15 mouse cellular contexts compared by ENCODE assay signal in genomic region chr8:119712226-119712625, GRCm38 (mm10). TPM values are rescaled to one million over a fixed set of nuclear protein-coding genes. Genes with fewer than 3 reads are reported as not detected.
A peak's percentile ranks its signal among the peaks of the same experiment; 100 is the strongest.
DNase-seq lines count a peak whose midpoint lies in the region; ATAC-seq and TF ChIP-seq lines count a peak whose summit lies in the region.
"Had no signal": no experiment of that assay in that cellular context is flagged by ENCODE, and none has a peak within 500 bp of the region (broad histone marks: within the 10 kb centered on the region; RNA-seq: fewer than 3 reads in every experiment).

No protein-coding gene starts in this region.

- no peaks in the 10 kb centered on the region for H3K36me3 ChIP-seq in stomach, postnatal 0 days (ENCODE audit: control insufficient read depth, insufficient read depth, low read length)
- H3K36me3 ChIP-seq in midbrain, embryonic 10.5 days: no peaks in the 10 kb centered on the region
- H3K36me3 ChIP-seq: hindbrain, embryonic 12.5 days had no signal

- no peaks in the 10 kb centered on the region for H3K27me3 ChIP-seq in stomach, postnatal 0 days (ENCODE audit: control insufficient read depth, insufficient read depth, low read length)
- peaks cover 7% of the 10 kb centered on the region; the same call in 1 of the 2 replicates for H3K27me3 ChIP-seq in midbrain, embryonic 10.5 days (ENCODE audit: low read depth, poor library complexity, severe bottlenecking)

- H3K27ac ChIP-seq in stomach, postnatal 0 days (replicated peaks): peak overlapping the region; percentile 45; the same call in 1 of the 2 replicates
- no peak overlapping the region for H3K27ac ChIP-seq in midbrain, embryonic 10.5 days (replicated peaks)
- H3K27ac ChIP-seq: hindbrain, embryonic 12.5 days had no signal

- TF ChIP-seq EP300 in stomach, postnatal 0 days (optimal IDR thresholded peaks at IDR 0.05): no peak

- no peak for ATAC-seq in stomach, postnatal 0 days (ENCODE audit: low FRiP score, low TSS enrichment)

- TF ChIP-seq CTCF in stomach, postnatal 0 days (IDR thresholded peaks at IDR 0.05; ENCODE audit: low read depth): no peak

- peaks cover 6% of the 10 kb centered on the region; the same call in 1 of the 2 replicates for H3K4me1 ChIP-seq in stomach, postnatal 0 days (replicated peaks; ENCODE audit: control insufficient read depth, insufficient read depth)
- peaks cover 29% of the 10 kb centered on the region for H3K4me1 ChIP-seq in midbrain, embryonic 10.5 days

- no peaks in the 10 kb centered on the region for H3K9me3 ChIP-seq in stomach, postnatal 0 days (ENCODE audit: control insufficient read depth, low read length)
- no peaks in the 10 kb centered on the region for H3K9me3 ChIP-seq in midbrain, embryonic 10.5 days (replicated peaks)
- H3K9me3 ChIP-seq: hindbrain, embryonic 12.5 days had no signal

- 55% methylated on average over 6 of the region's 6 CpGs for WGBS in stomach, postnatal 0 days
- WGBS in midbrain, embryonic 10.5 days: 82% methylated on average over 6 of the region's 6 CpGs

- H3K4me3 ChIP-seq in stomach, postnatal 0 days (ENCODE audit: low read depth, low read length): no peak overlapping the region
- no peak overlapping the region for H3K4me3 ChIP-seq in midbrain, embryonic 10.5 days
- H3K4me3 ChIP-seq: erythroblast, embryonic 14.5 days; hindbrain, embryonic 12.5 days had no signal

- H3K9ac ChIP-seq in stomach, postnatal 0 days (ENCODE audit: low read length): no peak overlapping the region
- H3K9ac ChIP-seq: hindbrain, embryonic 12.5 days had no signal

- peak; percentile 42 to 70 for DNase-seq in adrenal gland, adult (ENCODE audit: inconsistent age in 2 of 2, low spot score in 1 of 2)
- DNase-seq in adrenal gland, postnatal 4 days (ENCODE audit: low spot score in 2 of 2): no peak
- DNase-seq in urinary bladder, postnatal 25 days (ENCODE audit: low spot score): peak; percentile 52
- no peak for DNase-seq in urinary bladder, adult 2 months (ENCODE audit: low spot score)
- DNase-seq in lung, postnatal 14 days: peak; percentile 55
- peak; percentile 50 for DNase-seq in stomach, postnatal 0 days (ENCODE audit: low spot score)
- no peak for DNase-seq in thymus, postnatal 0 days (ENCODE audit: low spot score)
- DNase-seq in midbrain, embryonic 10.5 days (ENCODE audit: low spot score): no peak
- DNase-seq: cerebellum, postnatal 25 days; gastrocnemius, postnatal 36 days; kidney, adult 18-20 months; layer of hippocampus, adult 9-11 months had no signal

- H3K4me2 ChIP-seq in stomach, postnatal 0 days (replicated peaks; ENCODE audit: low read depth): no peak overlapping the region
- H3K4me2 ChIP-seq: hindbrain, embryonic 12.5 days had no signal

RNA-seq across cellular contexts. Expression of gene Atp2c2, which starts 12.4 kb away (rescaled TPM):
- under 1 TPM; 0.42 to 0.48 TPM for total RNA-seq in adrenal gland, postnatal 4 days (2021)
- polyA plus RNA-seq in urinary bladder, adult 2 months (2012; rRNA removed): 2.2 and 2.3 TPM in 2 replicates
- 7.7 and 8.8 TPM in 2 replicates for polyA plus RNA-seq in stomach, postnatal 0 days (2015; fragmentation: Nextera tagmentation; extraction: Ambion mirVana)
- 0.27 and 0.29 TPM in 2 replicates for polyA plus RNA-seq in thymus, postnatal 0 days (2015; fragmentation: Nextera tagmentation; extraction: Ambion mirVana)
- polyA plus RNA-seq in midbrain, embryonic 10.5 days (2016; fragmentation: Nextera tagmentation; extraction: Ambion mirVana): 1.2 and 1.6 TPM in 2 replicates
- polyA plus RNA-seq: erythroblast, embryonic 14.5 days had no signal

RNA-seq across cellular contexts. Expression of gene Wfdc1, which starts 46.1 kb away (rescaled TPM):
- total RNA-seq in adrenal gland, postnatal 4 days (2021): 10 to 100 TPM; 19.7 to 26.9 TPM
- 147 and 168 TPM in 2 replicates for polyA plus RNA-seq in urinary bladder, adult 2 months (2012; rRNA removed)
- 58.0 and 61.0 TPM in 2 replicates for polyA plus RNA-seq in stomach, postnatal 0 days (2015; fragmentation: Nextera tagmentation; extraction: Ambion mirVana)
- 0.91 and 0.99 TPM in 2 replicates for polyA plus RNA-seq in thymus, postnatal 0 days (2015; fragmentation: Nextera tagmentation; extraction: Ambion mirVana)
- 20.5 and 32.9 TPM in 2 replicates for polyA plus RNA-seq in midbrain, embryonic 10.5 days (2016; fragmentation: Nextera tagmentation; extraction: Ambion mirVana)
- polyA plus RNA-seq: erythroblast, embryonic 14.5 days; limb, embryonic 11.5 days had no signal

Comparison
In these comparisons a context has a peak if more than half of its experiments do, and no peak if none do; other contexts are left out.
1. DNase-seq: peak in adrenal gland, adult (2 of 2), urinary bladder, postnatal 25 days (single experiment), lung, postnatal 14 days (single experiment) and stomach, postnatal 0 days (single experiment); none in adrenal gland, postnatal 4 days (0 of 2), urinary bladder, adult 2 months (single experiment), thymus, postnatal 0 days (single experiment) and midbrain, embryonic 10.5 days (single experiment).
2. RNA of gene Wfdc1, which starts 46.1 kb away (polyA plus RNA-seq): 147 to 168 TPM in urinary bladder, adult 2 months, 58.0 to 61.0 TPM in stomach, postnatal 0 days and 20.5 to 32.9 TPM in midbrain, embryonic 10.5 days; 0.91 to 0.99 TPM in thymus, postnatal 0 days; every median in the first group is over 10 times any median in the second.